Mouse (Mus musculus) neural tube, embryonic 12.5 days (tissue): ENCODE measurements around the gene Lenep. TPM values are rescaled to one million over a fixed set of nuclear protein-coding genes. Genes with fewer than 3 reads are reported as not detected.

ENCODE experiments used
- ATAC-seq: fragments of 200-750 bp; cut with Nextera tagmentation; 2 replicates; pipeline ENCODE4 v1.8.0; 2017; ENCODE audit warnings: low read depth, mild to moderate bottlenecking, moderate TSS enrichment, moderate library complexity; ENCODE audit not compliant: low FRiP score
- H3K27ac ChIP-seq: fragments of 300-500 bp; sonication (generic); 2 replicates; pipeline ENCODE4 v1.5.1; 2016
- H3K27me3 ChIP-seq: fragments of 300-500 bp; sonication (generic); replicated peaks from 2 replicates; pipeline ENCODE4 v1.6.1; 2016; ENCODE audit warnings: mild to moderate bottlenecking
- H3K36me3 ChIP-seq: fragments of 300-500 bp; sonication (generic); 2 replicates; pipeline ENCODE4 v1.6.1; 2016; ENCODE audit warnings: mild to moderate bottlenecking
- H3K4me1 ChIP-seq: fragments of 300-500 bp; sonication (generic); 2 replicates; pipeline ENCODE4 v1.6.1; 2016
- H3K4me2 ChIP-seq: fragments of 300-500 bp; sonication (generic); replicated peaks from 2 replicates; pipeline ENCODE4 v1.6.1; 2016; ENCODE audit warnings: mild to moderate bottlenecking
- H3K4me3 ChIP-seq: fragments of 300-500 bp; sonication (generic); 2 replicates; pipeline ENCODE4 v1.5.1; 2016
- H3K9ac ChIP-seq: fragments of 300-500 bp; sonication (generic); 2 replicates; pipeline ENCODE4 v1.6.1; 2016; ENCODE audit warnings: mild to moderate bottlenecking
- H3K9me3 ChIP-seq: fragments of 300-500 bp; sonication (generic); 2 replicates; pipeline ENCODE4 v1.6.1; 2016; ENCODE audit warnings: mild to moderate bottlenecking
- WGBS: fragments of 180-500 bp; shearing (Covaris S2); methylation state at CpG from one replicate; pipeline ENCODE4 v1.1.7; 2016; 5-methylcytosine and 5-hydroxymethylcytosine counted together
- polyA plus RNA-seq: library from polyadenylated mRNA; unstranded; fragments of >200 nt; fragmentation: Nextera tagmentation; extraction: Ambion mirVana; gene quantifications from 2 replicates; pipeline ENCODE4 v1.2.1, GENCODE M21; 2016

Gene Lenep
- polyA plus RNA-seq, 1 experiment from 2014 or later, result 0.46 TPM

DNA sequence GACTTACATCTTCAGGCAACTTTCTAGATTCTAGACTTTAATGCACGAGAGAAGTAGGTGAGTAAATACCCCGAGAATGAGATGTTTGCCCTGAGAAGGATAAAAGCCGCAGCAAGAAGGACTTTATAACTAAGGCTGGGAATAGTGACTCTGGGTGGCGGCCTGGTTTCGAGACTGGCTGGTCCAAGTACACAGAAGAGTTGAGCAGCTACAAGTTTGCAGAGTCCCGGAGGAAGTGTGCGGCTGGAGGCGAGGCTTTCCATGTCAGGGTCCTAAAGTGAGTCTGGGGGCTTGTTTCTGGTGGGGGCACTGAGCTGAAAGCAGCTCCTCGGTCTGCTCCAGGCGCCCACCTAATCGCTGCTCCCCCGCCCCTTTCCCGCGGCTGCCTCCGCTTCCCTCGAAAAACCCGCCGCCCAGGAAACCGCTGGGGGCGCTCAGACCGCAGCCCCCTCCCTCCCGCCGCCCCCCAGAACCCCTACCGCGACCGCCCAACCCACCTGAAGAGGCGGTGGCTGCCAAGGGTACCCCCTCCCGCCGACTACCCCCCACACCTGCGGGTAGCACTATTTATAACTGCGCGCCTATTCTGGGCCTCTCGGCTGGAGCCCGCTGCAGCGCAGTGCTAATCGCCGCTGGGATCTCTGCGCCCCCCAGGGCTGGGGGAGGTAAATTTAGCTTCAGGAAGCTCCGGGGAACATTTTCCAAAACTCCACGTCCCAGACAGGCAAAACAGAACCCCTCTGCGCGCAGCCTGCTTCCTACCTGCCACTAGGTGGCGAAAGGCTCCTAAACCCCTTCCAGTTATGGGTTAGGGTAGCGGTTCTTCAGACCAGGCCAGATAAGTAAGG is 6.6 kb downstream of the Lenep start:
- peak overlapping the region; percentile 49 for H3K9ac ChIP-seq
- ATAC-seq, result no peak
- peak overlapping the region; percentile 40 for H3K4me3 ChIP-seq
- WGBS, result under 1% methylated on average over 40 of the region's 44 CpGs
- peak overlapping the region; percentile 100 for H3K4me2 ChIP-seq
- no peaks in the 10 kb centered on the region for H3K9me3 ChIP-seq
- peaks cover 4% of the 10 kb centered on the region; the same call in 1 of the 2 replicates for H3K36me3 ChIP-seq
- peaks cover 22% of the 10 kb centered on the region for H3K27me3 ChIP-seq
- no peak overlapping the region for H3K27ac ChIP-seq
- H3K4me1 ChIP-seq, result peaks cover 51% of the 10 kb centered on the region

DNA sequence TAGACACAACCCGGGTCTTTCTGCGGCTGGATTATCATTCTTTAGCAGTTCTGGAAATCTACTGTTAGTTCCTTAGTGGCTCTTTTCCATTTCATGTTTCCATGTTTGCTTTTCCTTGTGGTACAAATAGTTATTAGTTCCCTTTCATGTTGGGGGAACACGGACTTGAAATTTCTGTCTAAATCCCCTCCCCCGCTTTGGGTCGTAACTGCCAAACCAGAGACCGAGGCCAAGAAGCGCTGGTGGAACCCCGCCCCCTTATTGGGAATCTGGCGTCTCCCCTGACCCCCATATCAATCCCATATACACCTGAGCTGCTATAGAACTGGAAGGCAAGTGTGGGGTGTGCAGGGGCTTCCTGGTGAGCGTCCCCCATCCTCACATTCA is 7.2 kb downstream of the Lenep start:
- Histone ChIP-seq H3K27me3 (peaks cover 22% of the 10 kb centered on the region), H3K4me1 (peaks cover 57% of the 10 kb centered on the region), H3K27ac (no peak overlapping the region), H3K9ac (0 out of 2 replicates have a peak overlapping the region, but pooled peaks have one; percentile 49), H3K4me3 (peak overlapping the region; percentile 50; the same call in 1 of the 2 replicates), H3K9me3 (no peaks in the 10 kb centered on the region), H3K4me2 (peak overlapping the region; percentile 100), H3K36me3 (peaks cover 4% of the 10 kb centered on the region; the same call in 1 of the 2 replicates)
- no peak for ATAC-seq
- 1% methylated on average over 10 of the region's 10 CpGs for WGBS

DNA sequence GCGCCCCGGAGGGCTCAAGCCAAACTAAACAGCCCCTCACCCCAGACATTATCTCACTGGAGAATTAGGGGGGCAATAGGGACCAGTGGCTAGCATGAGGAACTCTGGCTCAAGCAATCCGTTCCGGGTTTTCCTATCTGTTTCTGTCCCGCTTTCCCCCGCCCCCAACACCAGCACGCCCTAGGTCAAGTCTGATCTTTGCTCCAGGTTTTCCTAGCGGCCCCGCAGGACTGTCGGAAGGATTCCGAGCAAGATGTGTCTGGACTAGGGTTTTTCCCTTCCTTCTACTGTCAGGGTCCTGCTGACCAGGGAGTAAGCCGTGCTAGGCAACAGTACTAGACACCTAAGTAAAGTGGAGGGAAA is 7.7 kb downstream of the Lenep start:
- peaks cover 60% of the 10 kb centered on the region for H3K4me1 ChIP-seq
- no peak overlapping the region for H3K27ac ChIP-seq
- 0 out of 2 replicates have a peak, but pooled peaks have one; percentile 11 for ATAC-seq
- no peaks in the 10 kb centered on the region for H3K9me3 ChIP-seq
- H3K4me3 ChIP-seq, result peak overlapping the region; percentile 50
- H3K9ac ChIP-seq, result peak overlapping the region; percentile 50
- H3K4me2 ChIP-seq, result peak overlapping the region; percentile 100
- under 1% methylated on average over 12 of the region's 12 CpGs for WGBS
- peaks cover 22% of the 10 kb centered on the region for H3K27me3 ChIP-seq
- H3K36me3 ChIP-seq, result peaks cover 4% of the 10 kb centered on the region; the same call in 1 of the 2 replicates

DNA sequence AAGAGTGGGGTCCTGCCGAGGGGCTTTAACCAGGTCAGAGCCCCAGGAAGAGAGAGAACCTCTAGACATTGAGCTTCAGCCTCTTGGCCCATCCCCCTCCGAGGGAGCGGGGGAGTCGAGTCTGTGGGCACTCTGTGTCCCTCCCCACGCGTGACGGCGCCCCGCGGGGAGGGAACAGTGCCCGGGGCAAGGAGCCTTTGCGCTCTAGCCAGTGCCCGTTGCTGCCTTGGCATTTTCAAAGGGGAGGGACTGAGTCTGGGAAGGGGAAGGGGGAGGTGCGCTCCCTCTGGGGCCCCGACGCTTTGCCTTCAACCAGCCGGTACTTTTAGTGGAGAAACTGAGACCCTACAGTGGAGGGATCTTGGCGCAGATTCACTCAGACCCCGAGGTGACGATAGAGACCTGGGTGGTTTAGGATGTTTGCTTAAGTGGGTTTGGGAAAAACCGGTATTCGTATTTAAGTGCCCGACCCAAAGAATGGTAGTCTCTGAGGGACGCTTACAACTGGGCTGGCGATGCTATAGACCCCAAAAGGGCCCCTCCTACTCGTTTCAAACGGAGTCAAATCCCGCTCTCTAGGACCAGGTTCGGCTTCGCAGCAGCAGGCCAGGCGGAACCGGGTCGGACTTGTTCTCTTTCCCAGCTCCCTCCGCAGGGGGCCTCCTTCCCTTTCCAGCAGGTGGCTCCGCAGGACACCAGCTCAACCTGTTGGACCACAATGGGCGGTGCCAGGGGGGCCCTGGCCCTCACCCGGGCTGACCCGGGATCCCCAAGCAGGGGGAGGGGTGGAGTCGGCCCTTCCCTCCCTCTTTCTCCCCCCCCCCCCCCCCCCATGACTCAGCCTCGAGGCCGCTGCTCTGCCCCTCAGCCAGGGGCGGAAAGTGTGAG is 8.3 kb downstream of the Lenep start, which contains the start of gene Zbtb7b:
Gene Zbtb7b (minus strand): TSS at position 771 of the 888 bp plus-strand sequence.
- ATAC-seq, result peak; percentile 54
- peaks cover 60% of the 10 kb centered on the region for H3K4me1 ChIP-seq
- H3K27ac ChIP-seq, result no peak within 1 kb of the TSS
- no peaks in the 10 kb centered on the region for H3K36me3 ChIP-seq
- H3K9ac ChIP-seq, result peak within 1 kb of the TSS; percentile 50
- H3K4me3 ChIP-seq, result peak within 1 kb of the TSS; percentile 50
- under 1% methylated on average over 40 of the region's 42 CpGs for WGBS
- peaks cover 22% of the 10 kb centered on the region for H3K27me3 ChIP-seq
- H3K4me2 ChIP-seq, result peak within 1 kb of the TSS; percentile 100
- H3K9me3 ChIP-seq, result no peaks in the 10 kb centered on the region

DNA sequence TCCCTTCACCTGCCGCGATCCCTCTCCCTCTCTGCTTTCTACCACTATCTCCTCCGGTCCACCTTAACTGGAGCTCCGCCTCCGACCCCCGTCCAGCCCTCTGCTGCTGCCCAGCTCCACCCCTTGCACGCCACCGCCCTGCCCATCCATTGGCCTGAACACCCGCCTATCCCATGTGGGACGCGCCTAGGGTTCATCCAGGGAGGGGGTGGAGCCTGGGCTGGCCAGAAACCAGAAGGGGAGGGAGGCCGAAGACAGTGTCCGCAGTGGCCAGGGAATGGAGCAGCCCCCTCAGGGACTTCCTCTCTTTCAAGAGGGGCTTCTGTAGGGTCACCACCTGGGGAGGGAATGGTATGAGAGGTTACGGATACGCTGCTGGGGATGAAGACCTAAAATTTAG is 9.0 kb downstream of the Lenep start:
- Histone ChIP-seq H3K9me3 (no peaks in the 10 kb centered on the region), H3K4me3 (peak overlapping the region; percentile 50), H3K27ac (no peak overlapping the region), H3K4me1 (peaks cover 60% of the 10 kb centered on the region), H3K36me3 (no peaks in the 10 kb centered on the region), H3K4me2 (peak overlapping the region; percentile 100), H3K9ac (peak overlapping the region; percentile 50), H3K27me3 (peaks cover 22% of the 10 kb centered on the region)
- under 1% methylated on average over 15 of the region's 15 CpGs for WGBS
- ATAC-seq, result peak; percentile 94

DNA sequence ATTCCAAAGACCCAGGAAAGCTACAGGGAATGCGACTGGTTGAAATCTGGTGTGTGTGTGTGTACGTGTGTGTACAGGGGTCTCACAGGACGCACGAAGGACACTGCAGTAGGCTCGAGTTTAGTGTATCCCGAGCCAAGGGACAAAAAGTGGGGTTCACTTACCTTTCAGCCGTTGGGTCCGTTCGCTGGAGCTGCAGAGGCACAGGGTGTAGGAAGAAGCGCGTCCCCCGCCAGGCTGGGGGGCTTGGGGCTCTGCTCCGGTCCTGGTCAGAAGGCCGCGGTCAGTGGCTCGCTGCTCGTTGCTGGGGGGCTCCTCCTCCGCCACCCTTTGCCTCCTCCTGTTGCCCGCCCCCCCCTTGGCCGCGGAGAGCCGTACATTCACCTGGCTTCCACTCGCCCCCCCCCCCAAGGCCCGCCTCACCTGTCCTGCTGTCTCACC is 9.7 kb downstream of the Lenep start:
- H3K4me3 ChIP-seq, result peak overlapping the region; percentile 50
- no peaks in the 10 kb centered on the region for H3K36me3 ChIP-seq
- H3K27me3 ChIP-seq, result peaks cover 22% of the 10 kb centered on the region
- H3K9ac ChIP-seq, result no peak overlapping the region
- peaks cover 60% of the 10 kb centered on the region for H3K4me1 ChIP-seq
- H3K9me3 ChIP-seq, result no peaks in the 10 kb centered on the region
- ATAC-seq, result no peak
- no peak overlapping the region for H3K27ac ChIP-seq
- peak overlapping the region; percentile 100 for H3K4me2 ChIP-seq
- 2% methylated on average over 22 of the region's 24 CpGs for WGBS

DNA sequence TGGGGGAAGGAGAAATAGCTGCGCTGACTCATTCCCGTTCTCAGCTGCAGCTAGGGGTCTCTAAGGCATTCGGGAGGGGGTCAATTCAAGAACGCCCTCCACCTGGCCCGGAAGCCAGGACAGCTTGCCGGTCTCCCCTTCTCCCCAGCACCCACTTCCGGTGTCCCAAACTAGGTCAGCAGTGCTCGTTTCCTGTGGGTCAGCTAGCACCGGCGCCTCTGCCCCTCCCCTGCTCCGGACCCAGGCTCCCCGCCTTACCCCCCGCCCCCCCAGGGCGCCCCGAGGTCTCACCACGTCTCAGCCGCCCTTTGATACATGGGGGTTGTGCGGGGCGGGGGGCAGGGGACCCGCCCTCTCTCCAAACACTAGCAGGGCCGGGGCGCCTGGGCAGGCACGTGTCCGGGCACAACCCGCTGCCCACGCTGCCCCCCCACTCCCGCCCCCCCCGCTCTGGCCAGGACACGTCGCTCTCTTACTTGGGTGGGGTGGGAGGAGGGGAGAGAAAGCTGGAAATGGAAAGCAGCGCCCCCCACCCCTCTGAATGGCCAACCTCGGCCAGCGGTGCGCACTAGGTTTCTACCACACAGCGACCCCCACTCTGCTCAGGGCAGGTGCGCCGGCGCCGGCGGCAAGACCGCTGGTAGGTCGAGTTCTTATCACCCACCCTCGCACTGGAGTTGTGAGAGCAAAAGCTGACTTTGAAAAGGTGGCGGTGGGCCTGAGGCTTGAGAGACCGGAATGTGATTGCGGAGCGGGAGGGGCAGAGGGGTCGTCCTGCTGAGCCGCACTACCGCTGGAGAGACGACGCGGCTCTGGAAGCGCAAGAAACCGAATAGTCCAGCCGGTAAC is 10.7 kb downstream of the Lenep start:
- Histone ChIP-seq H3K9ac (peak overlapping the region; percentile 69), H3K4me3 (peak overlapping the region; percentile 50), H3K4me1 (peaks cover 60% of the 10 kb centered on the region), H3K27ac (no peak overlapping the region), H3K36me3 (no peaks in the 10 kb centered on the region), H3K9me3 (no peaks in the 10 kb centered on the region), H3K27me3 (peaks cover 22% of the 10 kb centered on the region), H3K4me2 (peak overlapping the region; percentile 100)
- ATAC-seq, result no peak
- WGBS, result 1% methylated on average over 56 of the region's 56 CpGs

DNA sequence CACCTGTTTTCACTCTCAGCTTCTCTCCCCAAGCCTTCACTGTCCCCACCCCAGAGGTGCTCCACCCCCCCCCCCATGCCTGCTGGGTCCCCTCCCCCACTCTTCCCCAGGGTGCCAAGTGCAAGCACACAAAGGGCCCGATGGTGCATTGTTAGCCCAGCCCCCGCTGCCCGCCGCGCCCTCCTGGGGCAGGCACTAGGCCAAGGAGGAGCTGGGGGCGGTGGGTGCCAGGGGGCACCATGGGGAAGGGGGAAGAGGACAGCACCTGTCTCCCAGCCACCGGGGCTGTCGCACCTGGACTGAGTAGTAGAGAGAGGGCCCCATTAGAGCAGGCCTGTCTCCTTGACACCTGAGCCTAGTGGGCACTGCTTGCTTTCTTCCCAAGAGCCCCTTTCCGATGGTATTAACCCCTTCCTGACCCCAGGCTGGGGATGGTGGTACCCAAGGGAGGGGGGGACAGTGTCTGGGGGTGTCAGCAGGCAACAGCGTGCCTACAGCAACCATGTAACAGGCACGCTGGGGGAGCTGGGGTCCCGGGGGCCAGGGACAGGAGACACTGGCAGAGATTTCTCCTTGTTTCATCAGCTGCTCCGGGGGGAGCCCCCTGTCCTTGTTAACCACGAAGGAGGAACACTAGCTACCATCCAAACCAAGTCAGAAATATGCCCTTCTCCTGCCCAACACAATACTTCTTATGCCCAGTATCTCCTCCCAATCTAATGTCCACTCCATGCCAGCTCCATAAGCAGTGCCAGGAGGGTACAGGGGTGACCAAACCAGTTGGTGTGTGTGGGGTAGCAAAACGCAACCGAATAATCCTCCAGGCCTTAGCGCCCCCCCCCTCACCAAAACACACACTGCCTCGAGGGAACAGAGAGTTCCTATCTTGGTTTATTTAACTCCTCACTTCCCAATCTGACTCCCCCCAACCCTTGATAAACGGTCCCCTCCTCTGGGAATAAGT is 11.6 kb downstream of the Lenep start:
- Histone ChIP-seq H3K4me3 (peak overlapping the region; percentile 50), H3K9me3 (no peaks in the 10 kb centered on the region), H3K9ac (peak overlapping the region; percentile 69), H3K27me3 (peaks cover 19% of the 10 kb centered on the region), H3K4me1 (peaks cover 57% of the 10 kb centered on the region), H3K27ac (no peak overlapping the region), H3K36me3 (no peaks in the 10 kb centered on the region), H3K4me2 (peak overlapping the region; percentile 100)
- no peak for ATAC-seq
- WGBS, result 15% methylated on average over 19 of the region's 19 CpGs

DNA sequence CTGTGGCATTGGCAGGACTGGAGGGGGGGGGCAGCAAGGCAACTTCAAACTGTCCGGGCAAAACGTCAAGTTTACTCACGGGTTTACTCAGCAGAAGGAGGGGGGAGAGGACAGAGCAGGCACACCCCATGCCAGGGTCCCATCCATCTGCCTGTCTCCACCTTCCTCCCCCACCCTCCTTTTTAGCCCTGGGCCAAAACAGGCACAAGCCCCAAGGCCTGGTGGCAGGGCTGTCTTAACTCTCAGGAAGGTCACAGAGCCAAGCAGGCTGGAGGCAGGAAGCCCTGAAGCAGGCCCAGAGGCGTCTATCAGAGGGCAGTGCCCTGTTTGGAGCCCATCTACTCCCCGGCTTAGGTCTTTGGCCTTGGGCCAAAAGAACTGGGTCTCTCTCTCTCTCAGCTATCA is 12.5 kb downstream of the Lenep start:
- Histone ChIP-seq H3K4me3 (no peak overlapping the region), H3K9me3 (no peaks in the 10 kb centered on the region), H3K4me2 (no peak overlapping the region), H3K27me3 (peaks cover 13% of the 10 kb centered on the region), H3K27ac (no peak overlapping the region), H3K36me3 (no peaks in the 10 kb centered on the region), H3K9ac (no peak overlapping the region), H3K4me1 (peaks cover 50% of the 10 kb centered on the region)
- WGBS, result 57% methylated on average over 5 of the region's 5 CpGs
- no peak for ATAC-seq

DNA sequence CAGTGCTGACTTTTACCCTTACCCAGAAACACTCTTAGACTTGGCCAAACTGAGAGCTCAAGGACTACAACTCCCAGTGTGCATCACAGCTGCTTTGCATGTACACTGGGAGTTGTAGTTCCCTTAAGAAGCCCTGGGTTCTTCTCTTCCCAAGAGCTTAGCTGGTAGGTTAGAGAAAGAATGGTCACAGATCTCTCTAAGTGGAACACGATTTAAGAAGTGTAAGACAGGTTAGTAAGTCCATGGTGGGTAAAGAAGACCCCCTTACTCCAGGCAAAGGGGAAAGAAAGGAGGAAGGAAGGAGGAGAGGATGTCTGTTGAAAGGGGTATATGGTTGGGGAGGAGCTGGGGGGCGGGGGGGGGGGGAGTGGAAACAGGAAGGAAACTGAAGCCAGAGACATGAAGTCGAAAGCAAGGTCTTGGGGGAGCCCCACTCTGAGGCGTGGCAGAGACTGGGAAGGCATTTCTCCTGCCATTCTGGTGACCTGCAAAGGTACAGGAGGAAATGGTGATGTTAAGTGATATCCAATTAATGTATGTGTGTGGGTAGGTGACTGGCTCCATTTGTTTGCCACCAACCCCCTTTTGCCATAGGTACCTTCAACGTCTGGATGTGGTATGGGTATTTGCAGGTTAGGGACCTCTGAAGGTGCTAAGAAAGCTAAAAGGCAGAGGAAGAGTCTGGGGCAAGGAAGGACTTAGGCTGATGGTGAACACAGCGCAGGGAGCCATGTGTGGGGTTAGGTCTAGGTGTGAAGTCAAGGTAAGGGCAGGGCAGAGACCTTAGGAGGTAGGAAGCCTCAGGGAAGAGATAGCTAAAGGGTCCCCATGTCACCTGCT is 13.5 kb downstream of the Lenep start:
- ATAC-seq, result no peak
- H3K27me3 ChIP-seq, result peaks cover 13% of the 10 kb centered on the region
- H3K9ac ChIP-seq, result no peak overlapping the region
- WGBS, result 66% methylated on average over 6 of the region's 6 CpGs
- no peaks in the 10 kb centered on the region for H3K36me3 ChIP-seq
- H3K4me2 ChIP-seq, result no peak overlapping the region
- no peaks in the 10 kb centered on the region for H3K9me3 ChIP-seq
- no peak overlapping the region for H3K27ac ChIP-seq
- H3K4me1 ChIP-seq, result peaks cover 40% of the 10 kb centered on the region
- H3K4me3 ChIP-seq, result no peak overlapping the region
